Mouse (Mus musculus): ENCODE results near the gene Col4a1. TPM values are rescaled to one million over a fixed set of nuclear protein-coding genes. Genes with fewer than 3 reads are reported as not detected.

Gene Col4a1
- polyA plus RNA-seq, 1 experiment from 2014 or later = 130 TPM

DNA sequence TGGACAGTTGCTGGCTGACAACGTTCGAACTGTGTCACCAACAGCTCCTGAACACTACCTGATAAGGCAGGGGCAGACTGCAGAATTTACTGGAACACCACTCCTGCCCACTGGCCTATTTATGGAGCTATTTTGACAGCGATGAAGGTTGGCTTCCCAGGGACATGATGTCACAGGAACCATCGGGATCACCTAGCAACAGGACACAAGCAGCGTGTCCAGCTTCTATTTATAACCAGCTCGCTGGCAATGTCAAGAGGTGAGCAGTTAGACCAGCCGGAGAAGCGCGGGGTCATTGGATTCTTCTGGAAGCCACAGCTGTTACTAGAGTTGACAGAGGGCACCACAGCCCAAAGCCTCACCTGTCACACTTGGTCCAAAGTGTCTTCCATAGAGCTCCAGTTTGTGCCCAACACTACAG, 129.0 kb downstream of the Col4a1 start:
- DNase-seq (ENCODE audit: low spot score) = no peak
- 84% methylated on average over 9 of the region's 9 CpGs for WGBS

GRCm38 (mm10) chr8:11182606-11183005, 130.0 kb downstream of the Col4a1 start:
- Histone ChIP-seq H3K27ac (ENCODE audit: low read depth, low read length) (no peak overlapping the region), H3K27me3 (ENCODE audit: control insufficient read depth, insufficient read depth, low read length) (no peaks in the 10 kb centered on the region), H3K4me1 (replicated peaks; ENCODE audit: control insufficient read depth, insufficient read depth, low read length) (no peaks in the 10 kb centered on the region; the same call in 1 of the 2 replicates), H3K9ac (ENCODE audit: low read length) (no peak overlapping the region), H3K9me3 (ENCODE audit: control insufficient read depth, low read length) (no peaks in the 10 kb centered on the region), H3K4me2 (ENCODE audit: low read depth, low read length, severe bottlenecking) (no peak overlapping the region), H3K4me3 (ENCODE audit: low read depth, low read length) (no peak overlapping the region), H3K36me3 (ENCODE audit: control insufficient read depth, insufficient read depth, low read length) (no peaks in the 10 kb centered on the region)
- no peak for DNase-seq (ENCODE audit: low spot score)
- no peak for ATAC-seq (replicated peaks; ENCODE audit: low FRiP score)
- WGBS = 83% methylated on average over 12 of the region's 12 CpGs

More for the DNA sequence above, 129.0 kb downstream of the Col4a1 start:
- no peak overlapping the region for H3K9ac ChIP-seq (ENCODE audit: low read length)
- H3K4me2 ChIP-seq (ENCODE audit: low read depth, low read length, severe bottlenecking) = no peak overlapping the region
- ATAC-seq (replicated peaks; ENCODE audit: low FRiP score) = no peak
- no peaks in the 10 kb centered on the region for H3K27me3 ChIP-seq (ENCODE audit: control insufficient read depth, insufficient read depth, low read length)
- H3K4me3 ChIP-seq (ENCODE audit: low read depth, low read length) = no peak overlapping the region
- H3K9me3 ChIP-seq (ENCODE audit: control insufficient read depth, low read length) = no peaks in the 10 kb centered on the region
- H3K36me3 ChIP-seq (ENCODE audit: control insufficient read depth, insufficient read depth, low read length) = no peaks in the 10 kb centered on the region
- H3K4me1 ChIP-seq (replicated peaks; ENCODE audit: control insufficient read depth, insufficient read depth, low read length) = peaks cover 4% of the 10 kb centered on the region
- no peak overlapping the region for H3K27ac ChIP-seq (ENCODE audit: low read depth, low read length)

GRCm38 (mm10) chr8:11182148-11182484, 130.5 kb downstream of the Col4a1 start:
- Histone ChIP-seq H3K4me1 (replicated peaks; ENCODE audit: control insufficient read depth, insufficient read depth, low read length) (no peaks in the 10 kb centered on the region; the same call in 1 of the 2 replicates), H3K4me2 (ENCODE audit: low read depth, low read length, severe bottlenecking) (no peak overlapping the region), H3K27ac (ENCODE audit: low read depth, low read length) (no peak overlapping the region), H3K27me3 (ENCODE audit: control insufficient read depth, insufficient read depth, low read length) (no peaks in the 10 kb centered on the region), H3K9me3 (ENCODE audit: control insufficient read depth, low read length) (no peaks in the 10 kb centered on the region), H3K9ac (ENCODE audit: low read length) (no peak overlapping the region), H3K36me3 (ENCODE audit: control insufficient read depth, insufficient read depth, low read length) (no peaks in the 10 kb centered on the region), H3K4me3 (ENCODE audit: low read depth, low read length) (no peak overlapping the region)
- ATAC-seq (replicated peaks; ENCODE audit: low FRiP score) (no peak), DNase-seq (ENCODE audit: low spot score) (no peak)
- 50% methylated on average over 4 of the region's 4 CpGs for WGBS

GRCm38 (mm10) chr8:11181420-11182147, 131.0 kb downstream of the Col4a1 start:
- H3K9me3 ChIP-seq (ENCODE audit: control insufficient read depth, low read length) = no peaks in the 10 kb centered on the region
- no peaks in the 10 kb centered on the region for H3K36me3 ChIP-seq (ENCODE audit: control insufficient read depth, insufficient read depth, low read length)
- 69% methylated on average over 11 of the region's 11 CpGs for WGBS
- H3K4me2 ChIP-seq (ENCODE audit: low read depth, low read length, severe bottlenecking) = no peak overlapping the region
- no peak overlapping the region for H3K4me3 ChIP-seq (ENCODE audit: low read depth, low read length)
- no peak overlapping the region for H3K9ac ChIP-seq (ENCODE audit: low read length)
- H3K4me1 ChIP-seq (replicated peaks; ENCODE audit: control insufficient read depth, insufficient read depth, low read length) = no peaks in the 10 kb centered on the region; the same call in 1 of the 2 replicates
- no peak overlapping the region for H3K27ac ChIP-seq (ENCODE audit: low read depth, low read length)
- H3K27me3 ChIP-seq (ENCODE audit: control insufficient read depth, insufficient read depth, low read length) = no peaks in the 10 kb centered on the region
- DNase-seq (ENCODE audit: low spot score) (no peak), ATAC-seq (replicated peaks; ENCODE audit: low FRiP score) (no peak)

DNA sequence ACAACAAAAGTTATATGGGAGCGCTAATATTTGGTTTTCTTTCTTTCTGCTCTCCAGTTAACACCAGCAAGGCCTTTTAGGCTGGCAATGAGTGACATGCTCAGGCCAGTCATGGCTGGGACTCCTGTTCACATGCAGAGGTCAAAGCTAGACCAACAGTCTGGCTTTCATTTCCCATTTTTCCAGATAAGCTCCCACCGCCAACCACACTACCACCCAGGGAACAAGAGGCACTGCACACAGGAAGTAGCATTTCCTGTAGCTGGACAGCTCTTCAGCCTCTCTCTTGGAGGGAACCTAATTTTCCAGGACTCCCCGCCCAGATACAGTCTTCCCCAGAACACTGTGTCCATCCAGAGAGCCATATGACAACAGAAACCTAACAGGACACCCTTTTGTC, 132.8 kb downstream of the Col4a1 start:
- DNase-seq (ENCODE audit: low spot score) (no peak), ATAC-seq (replicated peaks; ENCODE audit: low FRiP score) (no peak)
- H3K36me3 ChIP-seq (ENCODE audit: control insufficient read depth, insufficient read depth, low read length) = no peaks in the 10 kb centered on the region
- H3K4me3 ChIP-seq (ENCODE audit: low read depth, low read length) = no peak overlapping the region
- H3K27me3 ChIP-seq (ENCODE audit: control insufficient read depth, insufficient read depth, low read length) = no peaks in the 10 kb centered on the region
- WGBS = 85% methylated on average over 3 of the region's 3 CpGs
- H3K27ac ChIP-seq (ENCODE audit: low read depth, low read length) = no peak overlapping the region
- no peaks in the 10 kb centered on the region; the same call in 1 of the 2 replicates for H3K4me1 ChIP-seq (replicated peaks; ENCODE audit: control insufficient read depth, insufficient read depth, low read length)
- no peak overlapping the region for H3K4me2 ChIP-seq (ENCODE audit: low read depth, low read length, severe bottlenecking)
- no peaks in the 10 kb centered on the region for H3K9me3 ChIP-seq (ENCODE audit: control insufficient read depth, low read length)
- H3K9ac ChIP-seq (ENCODE audit: low read length) = no peak overlapping the region

- Histone ChIP-seq H3K4me2 (ENCODE audit: low read depth, low read length, severe bottlenecking) (no peak overlapping the region), H3K9me3 (ENCODE audit: control insufficient read depth, low read length) (no peaks in the 10 kb centered on the region), H3K27ac (ENCODE audit: low read depth, low read length) (no peak overlapping the region), H3K4me3 (ENCODE audit: low read depth, low read length) (no peak overlapping the region), H3K4me1 (replicated peaks; ENCODE audit: control insufficient read depth, insufficient read depth, low read length) (no peaks in the 10 kb centered on the region; the same call in 1 of the 2 replicates), H3K9ac (ENCODE audit: low read length) (no peak overlapping the region), H3K27me3 (ENCODE audit: control insufficient read depth, insufficient read depth, low read length) (no peaks in the 10 kb centered on the region), H3K36me3 (ENCODE audit: control insufficient read depth, insufficient read depth, low read length) (no peaks in the 10 kb centered on the region)
- DNase-seq (ENCODE audit: low spot score) (no peak), ATAC-seq (replicated peaks; ENCODE audit: low FRiP score) (no peak)
- WGBS = 90% methylated on average over 7 of the region's 7 CpGs
Observed at GRCm38 (mm10) chr8:11176393-11176792, 136.2 kb downstream of the Col4a1 start.

- H3K27me3 ChIP-seq (ENCODE audit: control insufficient read depth, insufficient read depth, low read length) = no peaks in the 10 kb centered on the region
- no peak overlapping the region for H3K9ac ChIP-seq (ENCODE audit: low read length)
- H3K27ac ChIP-seq (ENCODE audit: low read depth, low read length) = no peak overlapping the region
- H3K9me3 ChIP-seq (ENCODE audit: control insufficient read depth, low read length) = no peaks in the 10 kb centered on the region
- no peaks in the 10 kb centered on the region for H3K4me1 ChIP-seq (replicated peaks; ENCODE audit: control insufficient read depth, insufficient read depth, low read length)
- H3K4me3 ChIP-seq (ENCODE audit: low read depth, low read length) = no peak overlapping the region
- DNase-seq (ENCODE audit: low spot score) (no peak), ATAC-seq (replicated peaks; ENCODE audit: low FRiP score) (peak; percentile 39; the same call in 1 of the 2 replicates)
- no peak overlapping the region for H3K4me2 ChIP-seq (ENCODE audit: low read depth, low read length, severe bottlenecking)
- H3K36me3 ChIP-seq (ENCODE audit: control insufficient read depth, insufficient read depth, low read length) = no peaks in the 10 kb centered on the region
- WGBS = 77% methylated on average over 17 of the region's 17 CpGs
Observed at GRCm38 (mm10) chr8:11173284-11174191, 139.1 kb downstream of the Col4a1 start.

- ATAC-seq (replicated peaks; ENCODE audit: low FRiP score) (no peak), DNase-seq (ENCODE audit: low spot score) (no peak)
- Histone ChIP-seq H3K9ac (ENCODE audit: low read length) (no peak overlapping the region), H3K27me3 (ENCODE audit: control insufficient read depth, insufficient read depth, low read length) (no peaks in the 10 kb centered on the region), H3K27ac (ENCODE audit: low read depth, low read length) (no peak overlapping the region), H3K4me2 (ENCODE audit: low read depth, low read length, severe bottlenecking) (no peak overlapping the region), H3K4me1 (replicated peaks; ENCODE audit: control insufficient read depth, insufficient read depth, low read length) (no peaks in the 10 kb centered on the region), H3K36me3 (ENCODE audit: control insufficient read depth, insufficient read depth, low read length) (no peaks in the 10 kb centered on the region), H3K9me3 (ENCODE audit: control insufficient read depth, low read length) (no peaks in the 10 kb centered on the region), H3K4me3 (ENCODE audit: low read depth, low read length) (no peak overlapping the region)
- 86% methylated on average over 7 of the region's 7 CpGs for WGBS
Observed at GRCm38 (mm10) chr8:11171526-11171925, 141.1 kb downstream of the Col4a1 start.
